Mouse (Mus musculus) gastrocnemius, adult 18-20 months (tissue): ENCODE results near the gene Dnttip1. TPM values are rescaled to one million over a fixed set of nuclear protein-coding genes. Genes with fewer than 3 reads are reported as not detected.

ENCODE experiments used
- DNase-seq: peaks from one replicate; pipeline ENCODE4 v3.0.0; 2021; ENCODE audit warnings: low spot score
- total RNA-seq, 2 experiments: library from RNA; stranded (reverse); gene quantifications; 2 replicates each; pipeline ENCODE4 v1.2.3; 2021

Gene Dnttip1
- total RNA-seq, 2 experiments from 2014 or later: 15.7 to 20.7 TPM

- no peak for DNase-seq
Measured at GRCm38 (mm10) chr2:164752454-164752853, 6.7 kb downstream of the Dnttip1 start.

DNA sequence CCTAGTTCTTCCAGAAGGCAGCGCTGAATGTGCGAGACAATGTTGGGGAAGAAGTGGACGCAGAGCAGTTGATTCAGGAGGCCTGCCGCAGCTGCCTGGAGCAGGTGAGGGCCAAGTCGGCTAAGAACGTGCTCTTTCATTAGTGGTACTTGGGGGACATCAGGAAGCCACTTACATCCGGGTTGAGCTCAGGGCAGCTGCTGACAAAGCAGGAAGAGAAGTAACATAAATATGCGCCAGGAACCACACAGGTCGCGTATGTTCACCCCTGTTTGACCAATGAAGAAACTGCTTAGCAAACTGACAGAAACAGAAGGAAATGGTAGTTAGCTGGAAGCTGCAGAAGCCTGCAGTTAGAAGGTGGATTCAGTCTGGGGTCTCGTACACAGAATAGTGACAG, 8.3 kb downstream of the Dnttip1 start:
- DNase-seq: no peak

DNA sequence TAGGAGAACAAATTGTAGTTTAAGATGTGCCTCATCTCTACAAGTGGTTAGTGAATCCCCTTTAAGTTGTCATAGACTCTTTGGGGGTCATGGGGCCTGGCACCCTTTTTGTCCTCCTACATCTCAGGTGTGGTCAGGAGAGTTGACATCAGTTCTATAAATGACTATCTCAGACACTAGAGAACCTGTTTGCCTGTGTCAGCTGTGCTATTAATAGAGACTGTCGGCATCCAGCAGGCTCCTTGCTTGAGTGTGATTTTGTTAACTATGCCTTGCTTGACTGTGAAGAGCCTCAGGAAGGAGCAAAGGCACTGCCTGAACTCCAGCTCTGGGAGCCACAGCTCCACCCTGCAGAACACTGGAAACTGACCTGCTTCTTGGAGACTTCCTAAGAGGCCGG, 9.0 kb downstream of the Dnttip1 start:
- peak; percentile 74 for DNase-seq

- DNase-seq: no peak
Measured at GRCm38 (mm10) chr2:164757841-164758240, 12.1 kb downstream of the Dnttip1 start.

DNA sequence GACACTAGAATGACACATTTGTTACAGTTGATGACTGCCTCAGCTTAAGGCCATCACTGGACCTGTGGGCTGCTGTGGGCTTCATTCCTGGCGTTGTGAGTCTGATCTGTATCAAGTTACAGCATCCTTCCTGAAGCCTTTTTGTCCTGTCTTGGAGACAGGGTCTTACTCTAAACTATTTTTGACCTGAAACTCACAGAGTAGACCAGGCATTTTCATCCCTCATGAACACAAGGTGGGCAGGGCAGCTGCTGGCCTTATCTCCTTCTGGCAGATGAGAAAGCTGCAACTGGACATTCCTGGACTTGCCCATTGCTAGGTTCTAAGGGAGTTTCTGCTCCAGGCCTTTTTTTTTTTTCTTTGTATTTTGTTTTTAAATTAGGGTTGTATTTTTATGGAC, 12.9 kb downstream of the Dnttip1 start:
- DNase-seq: no peak

DNA sequence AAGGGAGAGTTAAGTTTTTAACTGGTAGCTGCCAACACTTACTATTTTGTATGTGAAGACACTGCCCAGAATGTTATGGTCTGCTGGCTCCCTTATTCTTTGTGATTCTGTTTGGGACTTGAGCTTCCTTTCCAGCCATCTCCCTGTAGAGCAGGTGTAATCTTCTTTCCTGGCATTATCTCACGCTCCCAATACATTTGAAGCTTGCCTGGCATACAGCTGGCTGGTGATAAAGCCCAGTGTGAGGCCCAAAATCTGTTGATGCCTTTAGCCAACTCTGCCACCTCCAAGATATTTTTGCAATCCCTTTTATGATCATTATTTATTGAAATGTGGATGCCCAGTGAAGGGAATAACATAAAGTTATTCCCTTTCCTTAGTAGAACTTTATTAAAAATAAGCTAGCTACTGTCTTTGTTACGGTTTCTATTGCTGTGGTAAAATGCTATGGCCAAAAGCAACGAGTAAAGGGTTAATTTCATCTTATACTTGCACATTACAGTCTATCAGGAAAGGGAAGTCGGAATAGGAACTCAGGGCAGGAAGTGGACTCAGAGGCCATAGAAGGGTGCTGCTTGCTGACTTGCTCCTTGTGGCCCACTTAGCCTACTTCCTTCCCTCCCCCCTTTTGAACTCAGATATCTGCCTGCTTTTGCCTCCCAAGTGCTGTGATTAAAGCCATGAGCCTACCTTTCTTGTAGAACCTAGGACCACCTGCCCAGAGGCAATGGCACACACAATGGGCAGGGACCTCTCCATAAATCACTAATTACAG, 14.5 kb downstream of the Dnttip1 start:
- no peak for DNase-seq

- DNase-seq: no peak
Measured at GRCm38 (mm10) chr2:164761502-164761901, 15.7 kb downstream of the Dnttip1 start.

GRCm38 (mm10) chr2:164761971-164762370, 16.2 kb downstream of the Dnttip1 start:
- DNase-seq: no peak

- DNase-seq: no peak
Measured at GRCm38 (mm10) chr2:164762593-164762992, 16.8 kb downstream of the Dnttip1 start.

- DNase-seq: no peak
Measured at GRCm38 (mm10) chr2:164765841-164766240, 20.1 kb downstream of the Dnttip1 start.

DNA sequence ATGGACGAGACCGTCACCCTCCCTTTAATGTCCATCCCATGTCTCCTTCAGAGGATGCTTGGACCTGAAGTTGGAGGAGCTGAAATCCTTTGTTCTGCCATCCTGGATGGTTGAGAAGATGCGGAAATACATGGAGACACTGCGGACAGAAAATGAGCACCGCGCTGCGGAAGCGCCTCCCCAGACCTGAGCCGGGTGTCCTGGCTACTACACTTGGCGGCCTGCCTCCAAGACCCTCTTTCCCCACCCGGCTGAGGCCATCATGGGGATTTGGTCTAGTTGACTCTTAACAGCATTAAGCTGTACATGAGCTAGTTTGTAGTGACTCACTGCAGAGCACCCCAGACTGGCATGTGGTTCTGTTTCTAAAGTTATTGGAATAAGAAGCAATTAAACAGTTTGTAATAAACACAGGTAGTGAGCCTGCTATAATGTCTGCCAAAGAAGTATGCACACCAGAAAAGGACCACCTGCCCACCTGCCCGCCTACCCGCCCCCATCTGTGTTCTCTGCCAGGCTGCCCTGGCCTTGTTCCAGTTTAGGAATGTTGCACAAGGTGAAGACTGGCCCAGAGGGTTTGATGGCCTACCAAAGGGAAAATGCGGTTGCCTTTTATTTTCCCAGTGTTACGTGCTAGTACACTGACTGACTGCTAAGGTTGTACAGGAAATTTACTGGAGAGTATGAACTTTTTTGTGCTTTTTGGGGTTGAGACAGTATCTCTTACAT, 22.2 kb downstream of the Dnttip1 start:
- no peak for DNase-seq

- DNase-seq: peak; percentile 99
Measured at GRCm38 (mm10) chr2:164769258-164770037, 23.7 kb downstream of the Dnttip1 start, which contains the start of gene Ube2c. Ube2c (plus strand) TSS chr2:164769898.

GRCm38 (mm10) chr2:164770279-164770678, 24.5 kb downstream of the Dnttip1 start:
- no peak for DNase-seq

- DNase-seq: no peak
Measured at GRCm38 (mm10) chr2:164771123-164771522, 25.3 kb downstream of the Dnttip1 start.

GRCm38 (mm10) chr2:164773229-164773988, 27.6 kb downstream of the Dnttip1 start:
- no peak for DNase-seq

GRCm38 (mm10) chr2:164773989-164774364, 28.2 kb downstream of the Dnttip1 start:
- DNase-seq: no peak

- DNase-seq: no peak
Measured at GRCm38 (mm10) chr2:164776130-164776529, 30.3 kb downstream of the Dnttip1 start.

DNA sequence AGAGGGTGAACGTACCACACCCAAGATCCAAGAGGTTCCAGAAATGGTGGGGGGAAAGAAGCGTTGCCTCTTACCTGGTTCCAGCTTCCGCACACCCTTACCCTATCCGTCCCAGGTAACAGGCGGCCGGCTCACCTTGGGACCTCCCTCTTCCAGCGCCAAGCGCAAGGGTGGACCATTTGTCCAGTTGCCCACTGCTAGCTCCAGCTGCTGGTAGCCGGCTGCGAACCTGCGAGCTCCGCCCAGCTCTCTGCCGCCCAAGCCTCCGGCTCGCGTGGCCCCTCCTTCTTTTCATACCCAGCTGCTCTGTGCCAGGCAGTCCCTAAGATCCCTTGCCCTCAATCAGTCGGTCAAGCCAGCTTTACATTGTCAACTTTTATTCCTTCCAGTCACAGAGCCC, 31.0 kb downstream of the Dnttip1 start:
- no peak for DNase-seq

GRCm38 (mm10) chr2:164777246-164778014, 31.6 kb downstream of the Dnttip1 start:
- DNase-seq: no peak

DNA sequence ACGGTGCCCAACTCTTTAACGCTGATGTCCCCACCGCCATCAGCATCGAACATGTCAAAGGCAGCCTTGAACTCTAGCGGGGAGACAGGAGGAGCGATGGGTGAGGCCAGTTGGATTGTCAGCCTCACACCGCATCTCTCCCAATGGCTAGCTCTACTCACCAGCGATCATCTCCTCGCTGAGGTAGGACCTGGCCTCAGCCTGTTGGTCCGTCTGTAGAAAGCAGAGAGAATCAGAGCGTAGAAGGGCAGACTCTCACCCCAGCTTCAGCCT, 32.2 kb downstream of the Dnttip1 start:
- DNase-seq: no peak

GRCm38 (mm10) chr2:164778809-164779208, 33.0 kb downstream of the Dnttip1 start:
- peak; percentile 84 for DNase-seq
